Mouse (Mus musculus) A20 (cell line): ENCODE results near the gene Arhgef26.

Source experiments
- DNase-seq: peaks from one replicate; pipeline ENCODE4 v3.0.0-alpha.2; 2011; ENCODE audit warnings: low read depth, low spot score

Gene Arhgef26

GRCm38 (mm10) chr3:62338044-62338443 is at the start of gene Arhgef26:
TSS of gene Arhgef26 (plus strand) at chr3:62338344.
- no peak for DNase-seq

- DNase-seq, result no peak
Observed at GRCm38 (mm10) chr3:62310493-62310892, 27.7 kb upstream of the Arhgef26 start.

GRCm38 (mm10) chr3:62311224-62311623 is 26.9 kb upstream of the Arhgef26 start:
- DNase-seq, result no peak

- DNase-seq, result no peak
Observed at GRCm38 (mm10) chr3:62324708-62325107, 13.4 kb upstream of the Arhgef26 start.

GRCm38 (mm10) chr3:62327903-62328302 is 10.2 kb upstream of the Arhgef26 start:
- no peak for DNase-seq

- DNase-seq, result no peak
Observed at GRCm38 (mm10) chr3:62338461-62338853, 313 bp downstream of the Arhgef26 start.

GRCm38 (mm10) chr3:62338854-62339515 is 841 bp downstream of the Arhgef26 start:
- DNase-seq, result no peak

- DNase-seq, result no peak
Observed at GRCm38 (mm10) chr3:62339516-62340051, 1.4 kb downstream of the Arhgef26 start.

GRCm38 (mm10) chr3:62340154-62340760 is 2.1 kb downstream of the Arhgef26 start:
- no peak for DNase-seq

GRCm38 (mm10) chr3:62340861-62341260 is 2.7 kb downstream of the Arhgef26 start:
- DNase-seq, result no peak

GRCm38 (mm10) chr3:62341496-62342205 is 3.5 kb downstream of the Arhgef26 start:
- no peak for DNase-seq

- no peak for DNase-seq
Observed at GRCm38 (mm10) chr3:62348514-62349217, 10.5 kb downstream of the Arhgef26 start.

- DNase-seq, result no peak
Observed at GRCm38 (mm10) chr3:62349218-62349897, 11.2 kb downstream of the Arhgef26 start.

- no peak for DNase-seq
Observed at GRCm38 (mm10) chr3:62352071-62352470, 13.9 kb downstream of the Arhgef26 start.

GRCm38 (mm10) chr3:62352876-62353275 is 14.7 kb downstream of the Arhgef26 start:
- no peak for DNase-seq

- DNase-seq, result no peak
Observed at GRCm38 (mm10) chr3:62367882-62368281, 29.7 kb downstream of the Arhgef26 start.

- no peak for DNase-seq
Observed at GRCm38 (mm10) chr3:62372841-62373240, 34.7 kb downstream of the Arhgef26 start.

- no peak for DNase-seq
Observed at GRCm38 (mm10) chr3:62374346-62374745, 36.2 kb downstream of the Arhgef26 start.

GRCm38 (mm10) chr3:62374831-62375230 is 36.7 kb downstream of the Arhgef26 start:
- DNase-seq, result no peak

- DNase-seq, result no peak
Observed at GRCm38 (mm10) chr3:62376719-62377118, 38.6 kb downstream of the Arhgef26 start.

GRCm38 (mm10) chr3:62379946-62380345 is 41.8 kb downstream of the Arhgef26 start:
- DNase-seq, result no peak
